Mouse (Mus musculus): ENCODE measurements around the gene Paqr4. TPM values are rescaled to one million over a fixed set of nuclear protein-coding genes. Genes with fewer than 3 reads are reported as not detected.
A peak's percentile ranks its signal among the peaks of the same experiment; 100 is the strongest.

The Paqr4 gene
- total RNA-seq, 2 experiments from 2014 or later = 52.0 to 53.6 TPM

GRCm38 (mm10) chr17:23749400-23750191 is 8.9 kb upstream of the Paqr4 start:
- no peak for DNase-seq (ENCODE audit: low spot score in 2 of 2)

- DNase-seq (ENCODE audit: low spot score in 2 of 2) = peak; percentile 52 to 87
Measured at GRCm38 (mm10) chr17:23748631-23749391, 8.1 kb upstream of the Paqr4 start.

DNA sequence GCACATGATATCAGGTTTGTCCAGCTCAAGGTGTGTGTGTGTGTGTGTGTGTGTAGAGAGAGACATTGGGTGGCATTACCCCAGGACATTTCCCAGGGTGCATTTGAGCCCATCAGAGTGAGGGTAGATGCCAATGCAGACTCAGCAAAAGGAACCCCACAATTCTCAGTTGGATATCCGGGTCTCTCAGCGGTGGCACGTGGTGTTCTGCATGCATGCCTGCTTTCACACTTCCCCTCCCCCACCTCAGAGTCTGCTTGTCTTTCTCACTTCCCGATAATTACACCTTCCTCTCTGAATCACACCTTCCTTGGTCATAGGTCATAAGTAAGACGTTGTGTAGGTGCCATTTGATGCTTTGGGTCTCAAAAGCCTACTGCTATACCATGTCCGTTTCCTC is 7.4 kb upstream of the Paqr4 start:
- no peak for DNase-seq (ENCODE audit: low spot score in 2 of 2)

- DNase-seq (ENCODE audit: low spot score in 2 of 2) = no peak
Measured at GRCm38 (mm10) chr17:23747471-23747870, 6.8 kb upstream of the Paqr4 start.

DNA sequence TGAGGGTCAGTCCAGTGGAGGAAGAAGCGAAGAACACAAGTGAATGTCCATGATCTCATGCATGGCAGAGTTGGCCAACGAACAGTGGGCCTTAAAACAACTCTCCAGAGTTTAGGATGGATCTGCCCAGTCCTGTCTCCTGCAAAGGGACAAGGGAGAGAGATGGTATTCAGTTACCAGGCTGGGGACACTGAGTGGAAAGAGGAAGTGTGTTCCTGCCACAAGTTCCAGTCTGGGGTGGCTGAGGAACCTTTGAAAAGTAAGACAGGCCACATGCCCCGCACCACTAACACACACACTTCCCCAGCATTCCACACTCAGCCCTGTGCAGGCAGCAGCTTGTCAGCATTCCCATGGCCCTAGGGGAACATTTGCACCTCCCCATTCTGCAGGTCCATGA is 6.1 kb upstream of the Paqr4 start:
- DNase-seq (ENCODE audit: low spot score in 2 of 2) = no peak

DNA sequence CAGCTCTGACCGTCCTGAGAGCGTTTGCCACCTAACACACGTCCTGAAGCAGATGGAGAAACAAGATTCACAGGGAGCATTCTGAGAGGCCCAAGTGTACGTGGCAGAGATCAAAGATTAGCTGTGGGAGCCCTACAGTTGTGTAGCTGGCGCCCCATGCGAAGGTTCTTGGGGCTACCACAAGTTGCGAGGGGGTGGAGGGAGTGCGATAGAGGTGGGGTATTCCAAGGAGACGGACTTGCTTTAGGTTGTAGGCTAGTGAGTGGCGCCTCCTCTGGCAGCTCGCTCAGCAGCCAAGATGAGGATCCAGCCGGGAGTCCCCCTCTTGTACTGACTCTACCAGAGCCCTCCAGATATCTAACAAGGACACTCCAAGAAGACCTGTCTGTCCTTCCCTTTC is 5.6 kb upstream of the Paqr4 start:
- DNase-seq (ENCODE audit: low spot score in 2 of 2) = no peak

GRCm38 (mm10) chr17:23745301-23746251 is 4.9 kb upstream of the Paqr4 start, which contains the start of gene Kremen2:
Gene Kremen2, minus strand, starts transcription at chr17:23745833.
- no peak for DNase-seq (ENCODE audit: low spot score in 2 of 2)

DNA sequence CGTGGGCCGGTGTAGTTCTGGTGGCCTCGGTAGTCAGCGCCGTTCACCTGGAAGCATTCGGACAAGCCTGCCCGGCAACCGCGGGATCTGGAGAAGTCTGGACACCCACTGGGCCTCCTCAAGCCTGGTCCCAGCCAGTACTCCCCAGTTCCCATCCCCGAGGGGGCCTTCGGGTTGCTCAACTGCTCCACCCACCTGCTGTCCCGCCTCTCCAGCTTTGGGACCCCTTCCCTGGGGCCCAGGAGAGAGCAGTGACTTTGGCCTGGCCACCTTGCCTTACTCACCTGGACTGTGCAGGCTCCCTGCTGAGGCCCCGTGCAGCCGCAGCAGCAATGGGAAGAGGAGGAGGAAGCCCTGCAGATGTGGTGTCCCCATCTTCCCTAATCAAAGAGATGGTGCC is 4.0 kb upstream of the Paqr4 start:
- DNase-seq (ENCODE audit: low spot score in 2 of 2) = no peak

GRCm38 (mm10) chr17:23744076-23744475 is 3.4 kb upstream of the Paqr4 start:
- DNase-seq (ENCODE audit: low spot score in 2 of 2) = no peak

DNA sequence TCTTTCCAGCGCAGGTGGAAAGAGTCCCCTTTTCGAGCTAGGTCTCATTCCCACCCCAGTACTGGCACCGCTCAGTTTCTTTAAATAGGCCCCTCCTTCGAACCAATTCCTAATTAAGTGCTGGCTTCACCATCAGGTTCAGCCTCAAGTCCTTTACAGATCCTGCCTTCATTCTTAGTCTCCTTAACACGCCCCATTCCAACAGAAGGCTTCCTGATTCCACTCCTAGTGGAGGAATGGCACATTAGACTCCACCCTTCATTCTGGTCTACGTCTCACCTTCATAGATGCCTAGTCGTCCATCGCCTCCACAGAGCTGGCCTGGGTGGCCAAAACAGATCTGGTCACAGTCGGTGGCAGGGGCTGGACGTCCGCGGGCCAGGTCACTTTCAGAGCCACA is 2.3 kb upstream of the Paqr4 start:
- DNase-seq (ENCODE audit: low spot score in 2 of 2) = no peak

DNA sequence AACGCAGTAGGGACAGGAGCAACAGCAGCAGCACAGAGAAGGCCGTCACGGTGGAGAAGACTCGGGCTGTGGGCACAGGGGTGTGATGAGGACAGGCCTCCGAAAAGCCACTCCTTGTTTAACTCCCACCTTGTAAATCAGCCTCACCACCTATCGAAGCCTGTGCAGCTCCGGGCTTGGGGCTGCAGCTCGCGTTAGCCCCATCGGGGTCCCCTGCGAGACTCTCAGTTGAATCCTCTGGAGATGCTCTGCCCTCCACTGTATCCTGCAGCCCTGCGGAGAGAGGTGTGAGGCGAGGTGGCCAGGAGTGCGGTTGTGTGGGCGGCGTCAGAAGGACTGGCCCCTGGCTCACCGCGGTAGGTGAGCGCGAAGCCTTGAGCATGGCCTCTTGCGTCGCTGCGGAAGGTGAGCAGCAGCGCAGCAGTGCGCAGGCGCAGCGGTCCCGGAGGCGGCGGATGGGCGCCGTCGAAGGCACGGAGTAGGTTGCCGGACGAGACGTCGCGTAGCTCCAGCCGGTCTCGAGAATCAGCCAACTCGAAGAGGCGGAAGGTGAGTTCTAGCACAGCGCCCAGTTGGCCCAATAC is 1.6 kb upstream of the Paqr4 start:
- no peak for DNase-seq (ENCODE audit: low spot score in 2 of 2)

DNA sequence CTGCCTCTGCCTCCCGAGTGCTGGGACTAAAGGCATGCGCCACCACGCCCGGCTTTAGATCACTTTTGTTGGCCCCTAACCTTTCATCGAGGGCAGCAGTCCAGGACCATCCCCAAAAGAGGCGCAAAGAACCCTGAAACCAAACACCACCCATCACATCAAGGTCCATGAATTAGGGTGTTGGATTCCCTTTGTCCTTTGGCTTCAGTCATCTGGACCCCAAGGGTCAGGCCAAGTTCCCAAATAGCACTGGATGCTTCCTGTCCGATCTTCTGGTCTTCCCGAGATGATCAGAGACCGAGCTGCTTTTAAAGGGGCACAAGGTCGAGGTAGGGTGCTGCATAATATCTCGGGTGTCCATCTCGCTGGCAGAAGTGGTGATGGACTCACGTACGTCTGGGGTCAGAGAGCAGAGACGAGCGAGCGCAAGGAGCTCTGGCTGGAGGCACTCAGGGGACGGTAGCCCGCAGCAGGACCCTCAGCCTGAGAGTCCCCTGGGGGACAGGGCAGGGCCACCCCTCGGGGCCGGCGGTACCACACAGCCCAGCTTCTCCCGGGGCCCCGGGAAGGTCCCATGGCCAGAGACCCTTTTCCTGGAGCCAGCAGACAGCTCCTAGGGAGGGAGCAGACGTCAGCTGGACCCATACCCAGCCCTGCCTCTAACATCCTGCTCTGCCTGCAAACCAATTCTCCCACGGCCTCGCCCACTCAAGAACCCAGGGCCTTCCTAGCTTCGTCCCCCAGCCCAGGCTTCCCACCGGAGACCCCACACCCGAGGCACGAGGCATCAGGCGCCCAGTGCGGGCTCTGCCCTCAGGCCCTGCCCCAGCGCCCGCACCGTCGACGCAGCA is 917 bp upstream of the Paqr4 start:
- DNase-seq (ENCODE audit: low spot score in 2 of 2) = no peak

- peak; percentile 94 to 95 for DNase-seq (ENCODE audit: low spot score in 2 of 2)
Measured at GRCm38 (mm10) chr17:23740136-23740584, 507 bp downstream of the Paqr4 start.

- peak in 1 of 2 experiments; percentile 55 for DNase-seq (ENCODE audit: low spot score in 2 of 2)
Measured at GRCm38 (mm10) chr17:23739202-23740135, 1.2 kb downstream of the Paqr4 start.

DNA sequence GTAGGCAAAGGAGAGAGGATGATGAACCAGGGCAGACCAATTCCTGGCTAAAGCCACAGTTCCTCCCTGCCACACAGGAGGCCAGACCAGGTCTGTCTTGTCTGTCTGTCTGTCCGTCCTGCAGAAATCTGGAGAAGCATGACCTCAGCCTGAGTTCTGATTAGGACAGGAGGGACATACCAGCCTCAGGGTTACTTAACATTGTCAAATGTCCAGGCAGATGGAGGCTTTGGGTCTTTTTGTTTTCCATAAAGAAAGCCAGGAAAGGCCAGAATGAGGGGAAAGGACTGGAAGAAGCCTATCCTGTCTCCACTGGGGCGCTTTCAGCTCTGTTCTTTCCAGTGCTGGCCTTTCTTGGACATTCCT is 1.8 kb downstream of the Paqr4 start:
- no peak for DNase-seq (ENCODE audit: low spot score in 2 of 2)

DNA sequence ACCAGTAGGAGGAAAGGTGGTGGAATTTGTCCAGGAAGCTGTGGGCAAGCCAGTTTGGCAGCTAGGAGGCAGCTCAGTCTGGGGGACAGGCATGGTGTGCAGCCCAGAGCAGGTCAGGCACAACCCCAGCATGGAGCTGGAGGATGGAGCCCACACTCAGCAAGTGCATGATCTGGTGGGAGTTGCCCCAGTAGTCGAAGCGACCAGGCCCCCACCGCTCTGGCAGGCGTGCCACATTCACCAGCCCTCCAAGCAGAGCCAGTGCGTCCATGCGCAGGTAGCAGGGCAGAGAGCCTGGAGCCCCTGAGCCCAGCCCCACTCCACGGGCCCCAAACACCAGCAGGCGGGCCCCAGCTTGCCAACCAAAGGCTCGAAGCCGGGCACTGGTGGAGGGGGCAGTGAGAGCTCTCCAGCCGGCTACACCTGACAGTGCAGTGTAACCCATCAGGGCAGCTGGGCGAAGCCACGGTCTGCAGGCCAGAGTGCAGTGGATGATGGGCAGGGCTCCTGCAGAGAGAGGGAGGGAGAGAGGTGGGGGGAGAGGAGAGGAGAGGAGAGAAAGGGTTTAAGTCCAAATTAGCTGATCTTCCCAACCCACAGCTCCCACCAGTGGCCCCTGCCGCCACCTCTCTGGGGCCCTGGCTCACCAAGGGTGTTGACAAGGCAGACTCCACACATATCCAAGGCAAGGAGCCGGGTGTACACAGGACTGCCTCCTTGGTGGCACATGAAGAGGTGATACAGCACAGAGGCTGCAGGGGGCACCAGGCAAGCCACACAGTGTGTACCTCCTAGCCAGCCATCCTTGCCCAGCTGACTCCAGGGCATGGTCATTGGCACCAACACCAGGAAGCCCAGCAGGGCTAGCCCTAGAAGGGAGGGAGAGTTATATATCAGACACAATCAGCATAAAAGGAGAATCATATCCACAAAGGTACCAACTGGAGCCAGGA is 2.9 kb downstream of the Paqr4 start:
- no peak for DNase-seq (ENCODE audit: low spot score in 2 of 2)

- DNase-seq (ENCODE audit: low spot score in 2 of 2) = no peak
Measured at GRCm38 (mm10) chr17:23734341-23734740, 6.3 kb downstream of the Paqr4 start.

DNA sequence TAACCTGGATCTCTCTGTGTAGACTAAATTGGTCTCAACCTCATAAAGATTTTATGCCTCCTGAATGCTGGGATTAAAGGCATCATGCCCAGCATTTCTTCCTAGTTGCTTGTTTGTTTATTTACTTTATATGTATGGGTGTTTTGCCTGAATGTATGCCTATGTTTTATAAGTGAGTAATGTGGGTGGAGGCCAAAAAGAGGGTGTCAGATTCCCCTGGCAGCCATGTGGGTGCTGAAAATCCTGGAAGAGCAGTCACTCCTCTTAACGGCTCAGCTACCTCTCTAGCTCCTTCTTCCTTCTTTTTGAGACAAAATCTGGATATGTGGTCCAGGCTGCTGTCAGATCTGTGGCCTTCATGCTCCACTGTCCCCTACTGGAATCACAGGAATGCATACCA is 10.2 kb downstream of the Paqr4 start:
- DNase-seq (ENCODE audit: low spot score in 2 of 2) = no peak
